Mouse (Mus musculus): ENCODE measurements around the gene Mrpl58. TPM values are rescaled to one million over a fixed set of nuclear protein-coding genes. Genes with fewer than 3 reads are reported as not detected.

Gene Mrpl58
- polyA plus RNA-seq, 1 experiment from 2014 or later: 203 TPM

- H3K9ac ChIP-seq (replicated peaks; ENCODE audit: low read length): no peak overlapping the region
Observed at GRCm38 (mm10) chr11:115421972-115422371, 18.4 kb downstream of the Mrpl58 start.

GRCm38 (mm10) chr11:115423091-115423490 lies 19.5 kb downstream of the Mrpl58 start:
- 82% methylated on average over 3 of the region's 3 CpGs for WGBS
- no peak overlapping the region for H3K27ac ChIP-seq (ENCODE audit: low read length)
- H3K27me3 ChIP-seq (ENCODE audit: insufficient read depth, low read length): no peaks in the 10 kb centered on the region
- H3K9me3 ChIP-seq (ENCODE audit: low read length): no peaks in the 10 kb centered on the region
- peaks cover 24% of the 10 kb centered on the region for H3K36me3 ChIP-seq (ENCODE audit: insufficient read depth, low read length)
- H3K4me3 ChIP-seq (ENCODE audit: low read length): no peak overlapping the region
- H3K4me2 ChIP-seq (replicated peaks; ENCODE audit: low read depth, low read length): no peak overlapping the region
- peaks cover 28% of the 10 kb centered on the region for H3K4me1 ChIP-seq (ENCODE audit: insufficient read depth, low read length)
- no peak overlapping the region for H3K9ac ChIP-seq (replicated peaks; ENCODE audit: low read length)
- ATAC-seq (ENCODE audit: low FRiP score, low TSS enrichment): no peak

More at GRCm38 (mm10) chr11:115421972-115422371, 18.4 kb downstream of the Mrpl58 start:
- Histone ChIP-seq H3K9me3 (ENCODE audit: low read length) (no peaks in the 10 kb centered on the region), H3K36me3 (ENCODE audit: insufficient read depth, low read length) (peaks cover 34% of the 10 kb centered on the region), H3K27ac (ENCODE audit: low read length) (no peak overlapping the region), H3K4me2 (replicated peaks; ENCODE audit: low read depth, low read length) (no peak overlapping the region), H3K4me1 (ENCODE audit: insufficient read depth, low read length) (peaks cover 29% of the 10 kb centered on the region), H3K27me3 (ENCODE audit: insufficient read depth, low read length) (no peaks in the 10 kb centered on the region), H3K4me3 (ENCODE audit: low read length) (no peak overlapping the region)
- WGBS: 91% methylated on average over 16 of the region's 16 CpGs
- no peak for ATAC-seq (ENCODE audit: low FRiP score, low TSS enrichment)

- Histone ChIP-seq H3K4me1 (ENCODE audit: insufficient read depth, low read length) (peaks cover 18% of the 10 kb centered on the region), H3K4me2 (replicated peaks; ENCODE audit: low read depth, low read length) (no peak overlapping the region), H3K27ac (ENCODE audit: low read length) (no peak overlapping the region), H3K9me3 (ENCODE audit: low read length) (no peaks in the 10 kb centered on the region), H3K4me3 (ENCODE audit: low read length) (no peak overlapping the region), H3K9ac (replicated peaks; ENCODE audit: low read length) (no peak overlapping the region), H3K36me3 (ENCODE audit: insufficient read depth, low read length) (peaks cover 35% of the 10 kb centered on the region), H3K27me3 (ENCODE audit: insufficient read depth, low read length) (no peaks in the 10 kb centered on the region)
- WGBS: 76% methylated on average over 7 of the region's 7 CpGs
- no peak for ATAC-seq (ENCODE audit: low FRiP score, low TSS enrichment)
Observed at GRCm38 (mm10) chr11:115424666-115425065, 21.1 kb downstream of the Mrpl58 start.

- WGBS: 81% methylated on average over 6 of the region's 6 CpGs
- Histone ChIP-seq H3K36me3 (ENCODE audit: insufficient read depth, low read length) (peaks cover 45% of the 10 kb centered on the region), H3K27me3 (ENCODE audit: insufficient read depth, low read length) (no peaks in the 10 kb centered on the region), H3K27ac (ENCODE audit: low read length) (no peak overlapping the region), H3K4me1 (ENCODE audit: insufficient read depth, low read length) (peaks cover 18% of the 10 kb centered on the region), H3K9me3 (ENCODE audit: low read length) (no peaks in the 10 kb centered on the region), H3K4me3 (ENCODE audit: low read length) (no peak overlapping the region), H3K9ac (replicated peaks; ENCODE audit: low read length) (no peak overlapping the region), H3K4me2 (replicated peaks; ENCODE audit: low read depth, low read length) (no peak overlapping the region)
- ATAC-seq (ENCODE audit: low FRiP score, low TSS enrichment): no peak
Observed at GRCm38 (mm10) chr11:115425671-115426070, 22.1 kb downstream of the Mrpl58 start.

GRCm38 (mm10) chr11:115427482-115428331 lies 24.2 kb downstream of the Mrpl58 start:
- H3K9ac ChIP-seq (replicated peaks; ENCODE audit: low read length): peak overlapping the region; percentile 49; the same call in 1 of the 2 replicates
- H3K36me3 ChIP-seq (ENCODE audit: insufficient read depth, low read length): peaks cover 55% of the 10 kb centered on the region
- peak; percentile 69; the same call in 1 of the 2 replicates for ATAC-seq (ENCODE audit: low FRiP score, low TSS enrichment)
- H3K27me3 ChIP-seq (ENCODE audit: insufficient read depth, low read length): no peaks in the 10 kb centered on the region
- peak overlapping the region; percentile 45 for H3K27ac ChIP-seq (ENCODE audit: low read length)
- peaks cover 6% of the 10 kb centered on the region; the same call in 1 of the 2 replicates for H3K4me1 ChIP-seq (ENCODE audit: insufficient read depth, low read length)
- 35% methylated on average over 20 of the region's 20 CpGs for WGBS
- H3K4me3 ChIP-seq (ENCODE audit: low read length): no peak overlapping the region
- 0 out of 2 replicates have a peak overlapping the region, but pooled peaks have one; percentile 28 for H3K4me2 ChIP-seq (replicated peaks; ENCODE audit: low read depth, low read length)
- H3K9me3 ChIP-seq (ENCODE audit: low read length): no peaks in the 10 kb centered on the region

- no peaks in the 10 kb centered on the region for H3K9me3 ChIP-seq (ENCODE audit: low read length)
- H3K27ac ChIP-seq (ENCODE audit: low read length): no peak overlapping the region; the same call in 1 of the 2 replicates
- H3K4me2 ChIP-seq (replicated peaks; ENCODE audit: low read depth, low read length): no peak overlapping the region
- H3K9ac ChIP-seq (replicated peaks; ENCODE audit: low read length): no peak overlapping the region
- WGBS: 85% methylated on average over 7 of the region's 7 CpGs
- no peak for ATAC-seq (ENCODE audit: low FRiP score, low TSS enrichment)
- no peak overlapping the region for H3K4me3 ChIP-seq (ENCODE audit: low read length)
- H3K27me3 ChIP-seq (ENCODE audit: insufficient read depth, low read length): no peaks in the 10 kb centered on the region
- H3K36me3 ChIP-seq (ENCODE audit: insufficient read depth, low read length): peaks cover 55% of the 10 kb centered on the region
- peaks cover 6% of the 10 kb centered on the region; the same call in 1 of the 2 replicates for H3K4me1 ChIP-seq (ENCODE audit: insufficient read depth, low read length)
Observed at GRCm38 (mm10) chr11:115429307-115429706, 25.8 kb downstream of the Mrpl58 start.

- no peak for ATAC-seq (ENCODE audit: low FRiP score, low TSS enrichment)
- Histone ChIP-seq H3K36me3 (ENCODE audit: insufficient read depth, low read length) (peaks cover 43% of the 10 kb centered on the region), H3K4me3 (ENCODE audit: low read length) (no peak overlapping the region), H3K27me3 (ENCODE audit: insufficient read depth, low read length) (no peaks in the 10 kb centered on the region), H3K4me2 (replicated peaks; ENCODE audit: low read depth, low read length) (no peak overlapping the region), H3K9me3 (ENCODE audit: low read length) (no peaks in the 10 kb centered on the region), H3K9ac (replicated peaks; ENCODE audit: low read length) (no peak overlapping the region), H3K4me1 (ENCODE audit: insufficient read depth, low read length) (peaks cover 10% of the 10 kb centered on the region), H3K27ac (ENCODE audit: low read length) (no peak overlapping the region)
- 89% methylated on average over 6 of the region's 6 CpGs for whole genome bisulfite sequencing
Observed at GRCm38 (mm10) chr11:115430561-115430960, 27.0 kb downstream of the Mrpl58 start.

GRCm38 (mm10) chr11:115432814-115433213 lies 29.3 kb downstream of the Mrpl58 start:
- Histone ChIP-seq H3K9ac (replicated peaks; ENCODE audit: low read length) (0 out of 2 replicates have a peak overlapping the region, but pooled peaks have one; percentile 15), H3K27ac (ENCODE audit: low read length) (peak overlapping the region; percentile 51), H3K9me3 (ENCODE audit: low read length) (no peaks in the 10 kb centered on the region), H3K36me3 (ENCODE audit: insufficient read depth, low read length) (peaks cover 37% of the 10 kb centered on the region), H3K27me3 (ENCODE audit: insufficient read depth, low read length) (no peaks in the 10 kb centered on the region), H3K4me3 (ENCODE audit: low read length) (no peak overlapping the region), H3K4me2 (replicated peaks; ENCODE audit: low read depth, low read length) (no peak overlapping the region), H3K4me1 (ENCODE audit: insufficient read depth, low read length) (peaks cover 18% of the 10 kb centered on the region)
- no peak for ATAC-seq (ENCODE audit: low FRiP score, low TSS enrichment)
- 80% methylated on average over 4 of the region's 4 CpGs for WGBS

- 72% methylated on average over 6 of the region's 6 CpGs for WGBS
- Histone ChIP-seq H3K4me2 (replicated peaks; ENCODE audit: low read depth, low read length) (no peak overlapping the region), H3K4me3 (ENCODE audit: low read length) (no peak overlapping the region), H3K27ac (ENCODE audit: low read length) (peak overlapping the region; percentile 51), H3K36me3 (ENCODE audit: insufficient read depth, low read length) (peaks cover 37% of the 10 kb centered on the region), H3K9ac (replicated peaks; ENCODE audit: low read length) (no peak overlapping the region), H3K9me3 (ENCODE audit: low read length) (no peaks in the 10 kb centered on the region), H3K27me3 (ENCODE audit: insufficient read depth, low read length) (no peaks in the 10 kb centered on the region), H3K4me1 (ENCODE audit: insufficient read depth, low read length) (peaks cover 15% of the 10 kb centered on the region)
- no peak for ATAC-seq (ENCODE audit: low FRiP score, low TSS enrichment)
Observed at GRCm38 (mm10) chr11:115433342-115433741, 29.8 kb downstream of the Mrpl58 start.

Data from kidney, embryonic 16.5 days (tissue).